Mouse (Mus musculus): ENCODE measurements around the gene Vgll1.

- no peak for TF ChIP-seq POLR2A (IDR thresholded peaks at IDR 0.05; ENCODE audit: low read depth, low read length)
- TF ChIP-seq CTCF (IDR thresholded peaks at IDR 0.05; ENCODE audit: extremely low read depth, insufficient read depth, insufficient read length, insufficient replicate concordance) = no peak
Measured at GRCm38 (mm10) chrX:57042774-57043173, 45.1 kb upstream of the Vgll1 start, which contains the start of gene Brs3.

Measured in spleen, adult 2 months (tissue).